Mouse (Mus musculus) lung, postnatal 0 days (tissue): ENCODE measurements around the gene Larp1b. TPM values are rescaled to one million over a fixed set of nuclear protein-coding genes. Genes with fewer than 3 reads are reported as not detected.

ENCODE experiments used
- ATAC-seq: fragments of 200-750 bp; cut with Nextera tagmentation; 2 replicates; pipeline ENCODE4 v1.8.0; 2017; ENCODE audit warnings: moderate library complexity
- DNase-seq: peaks from one replicate; pipeline ENCODE4 v3.0.0-alpha.2; 2016; ENCODE audit warnings: low spot score
- H3K27ac ChIP-seq: fragments of 300-500 bp; sonication (generic); 2 replicates; pipeline ENCODE4 v1.5.1; 2014; ENCODE audit warnings: antibody characterized with exemption, mild to moderate bottlenecking, low read length, mixed read lengths
- H3K27me3 ChIP-seq: fragments of 300-500 bp; sonication (generic); replicated peaks from 2 replicates; pipeline ENCODE4 v1.6.1; 2014; ENCODE audit warnings: low read length, mixed read lengths; ENCODE audit not compliant: insufficient read depth
- H3K36me3 ChIP-seq: fragments of 300-500 bp; sonication (generic); 2 replicates; pipeline ENCODE4 v1.6.1; 2014; ENCODE audit warnings: low read length, mixed read lengths; ENCODE audit not compliant: insufficient read depth
- H3K4me1 ChIP-seq: fragments of 300-500 bp; sonication (generic); 2 replicates; pipeline ENCODE4 v1.6.1; 2014; ENCODE audit warnings: antibody characterized with exemption, low read depth, low read length, mixed read lengths; ENCODE audit not compliant: insufficient read depth
- H3K4me2 ChIP-seq: fragments of 300-500 bp; sonication (generic); replicated peaks from 2 replicates; pipeline ENCODE4 v1.6.1; 2014; ENCODE audit warnings: low read depth, mild to moderate bottlenecking, low read length, moderate library complexity, mixed read lengths
- H3K4me3 ChIP-seq: fragments of 300-500 bp; sonication (generic); 2 replicates; pipeline ENCODE4 v1.5.1; 2014; ENCODE audit warnings: low read depth, low read length
- H3K9ac ChIP-seq: fragments of 300-500 bp; sonication (generic); replicated peaks from 2 replicates; pipeline ENCODE4 v1.6.1; 2014; ENCODE audit warnings: low read depth, mild to moderate bottlenecking
- H3K9me3 ChIP-seq: fragments of 300-500 bp; sonication (generic); 2 replicates; pipeline ENCODE4 v1.6.1; 2016; ENCODE audit warnings: low read length, mixed read lengths
- CTCF ChIP-seq: IDR thresholded peaks from 2 replicates; pipeline ENCODE4 v1.5.1; 2016; ENCODE audit warnings: antibody characterized with exemption, mild to moderate bottlenecking
- EP300 ChIP-seq: IDR thresholded peaks from 2 replicates; pipeline ENCODE4 v1.6.1; 2016; ENCODE audit warnings: antibody characterized with exemption, mild to moderate bottlenecking, control low read depth
- WGBS: fragments of 180-500 bp; shearing (Covaris S2); extraction: QIAGEN DNeasy Blood & Tissue Kit; methylation state at CpG from one replicate; pipeline ENCODE4 v1.1.7; 2014; 5-methylcytosine and 5-hydroxymethylcytosine counted together
- polyA plus RNA-seq: library from polyadenylated mRNA; unstranded; fragments of >200 nt; fragmentation: Nextera tagmentation; extraction: Ambion mirVana; gene quantifications from 2 replicates; pipeline ENCODE4 v1.2.1, GENCODE M21; 2015

The Larp1b gene
- polyA plus RNA-seq, 1 experiment from 2014 or later, result 7.2 TPM

- Histone ChIP-seq H3K4me1 (no peaks in the 10 kb centered on the region), H3K36me3 (no peaks in the 10 kb centered on the region), H3K27me3 (no peaks in the 10 kb centered on the region), H3K9me3 (no peaks in the 10 kb centered on the region), H3K4me3 (no peak overlapping the region), H3K4me2 (no peak overlapping the region), H3K27ac (no peak overlapping the region), H3K9ac (no peak overlapping the region)
- DNase-seq (peak; percentile 8), ATAC-seq (0 out of 2 replicates have a peak, but pooled peaks have one; percentile 40)
- TF ChIP-seq EP300, result no peak
- peak; percentile 57 for TF ChIP-seq CTCF
- WGBS, result 74% methylated on average over 2 of the region's 2 CpGs
These were observed 39.1 kb downstream of the Larp1b start for GRCm38 (mm10) chr3:40988722-40989121.

- 46% methylated on average over 3 of the region's 3 CpGs for WGBS
- H3K36me3 ChIP-seq, result no peaks in the 10 kb centered on the region
- ATAC-seq (no peak), DNase-seq (no peak)
- H3K9ac ChIP-seq, result no peak overlapping the region
- H3K27ac ChIP-seq, result no peak overlapping the region
- no peak for TF ChIP-seq EP300
- TF ChIP-seq CTCF, result no peak
- no peak overlapping the region for H3K4me2 ChIP-seq
- no peaks in the 10 kb centered on the region for H3K9me3 ChIP-seq
- H3K4me1 ChIP-seq, result no peaks in the 10 kb centered on the region
- H3K4me3 ChIP-seq, result no peak overlapping the region
- H3K27me3 ChIP-seq, result no peaks in the 10 kb centered on the region
These were observed 41.9 kb downstream of the Larp1b start for GRCm38 (mm10) chr3:40991541-40991940.

DNA sequence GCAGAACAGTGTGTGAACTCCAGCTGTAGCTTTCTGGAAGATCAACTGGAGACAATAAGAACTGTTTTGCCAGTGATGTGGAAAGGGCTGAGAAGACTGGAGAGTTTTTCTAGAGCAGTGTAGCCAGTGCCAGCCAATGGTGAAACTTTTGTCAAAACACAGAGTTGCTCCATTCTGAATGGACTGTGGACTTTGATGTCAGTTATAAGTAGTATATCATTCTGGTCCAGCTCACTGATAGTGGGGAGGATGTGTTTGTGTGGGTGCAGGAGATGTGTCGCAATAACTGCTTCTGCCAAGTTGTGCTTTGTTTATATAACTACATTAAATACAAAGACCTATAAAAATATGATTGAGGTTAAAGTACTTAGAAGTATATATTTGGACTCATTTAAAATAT lies 45.5 kb downstream of the Larp1b start:
- DNase-seq, result peak; percentile 48
- Histone ChIP-seq H3K9me3 (no peaks in the 10 kb centered on the region), H3K27ac (no peak overlapping the region), H3K27me3 (no peaks in the 10 kb centered on the region), H3K36me3 (no peaks in the 10 kb centered on the region), H3K9ac (no peak overlapping the region), H3K4me2 (no peak overlapping the region), H3K4me1 (no peaks in the 10 kb centered on the region), H3K4me3 (no peak overlapping the region)
- WGBS, result 32% methylated on average over 1 of the region's 1 CpGs
- ATAC-seq, result peak; percentile 43; the same call in 1 of the 2 replicates
- no peak for TF ChIP-seq CTCF
- TF ChIP-seq EP300, result no peak

DNA sequence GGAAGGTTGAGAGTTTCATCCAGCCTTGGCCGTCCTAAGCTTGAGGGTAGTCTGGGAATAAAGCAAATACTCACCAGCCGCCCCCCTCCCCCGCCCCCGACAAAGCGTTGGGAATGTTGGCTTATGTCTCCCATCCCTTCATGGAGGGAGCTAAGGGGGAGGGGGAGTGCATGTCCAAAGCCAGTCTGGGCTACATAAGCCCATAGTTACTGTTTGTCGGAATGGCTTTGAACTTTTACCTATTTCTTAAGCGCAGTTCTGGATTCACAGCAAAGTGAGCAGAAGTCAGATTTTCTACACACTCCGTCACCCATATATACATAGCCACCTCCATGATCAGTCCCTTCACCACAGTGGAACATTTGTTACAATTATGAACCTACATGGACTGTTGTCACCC lies 59.7 kb downstream of the Larp1b start:
- Histone ChIP-seq H3K4me2 (no peak overlapping the region), H3K9me3 (no peaks in the 10 kb centered on the region), H3K27ac (no peak overlapping the region), H3K4me1 (no peaks in the 10 kb centered on the region), H3K27me3 (no peaks in the 10 kb centered on the region), H3K4me3 (no peak overlapping the region), H3K9ac (no peak overlapping the region), H3K36me3 (no peaks in the 10 kb centered on the region)
- 70% methylated on average over 8 of the region's 8 CpGs for WGBS
- no peak for DNase-seq
- no peak for TF ChIP-seq CTCF
- no peak for TF ChIP-seq EP300
- ATAC-seq, result no peak

DNA sequence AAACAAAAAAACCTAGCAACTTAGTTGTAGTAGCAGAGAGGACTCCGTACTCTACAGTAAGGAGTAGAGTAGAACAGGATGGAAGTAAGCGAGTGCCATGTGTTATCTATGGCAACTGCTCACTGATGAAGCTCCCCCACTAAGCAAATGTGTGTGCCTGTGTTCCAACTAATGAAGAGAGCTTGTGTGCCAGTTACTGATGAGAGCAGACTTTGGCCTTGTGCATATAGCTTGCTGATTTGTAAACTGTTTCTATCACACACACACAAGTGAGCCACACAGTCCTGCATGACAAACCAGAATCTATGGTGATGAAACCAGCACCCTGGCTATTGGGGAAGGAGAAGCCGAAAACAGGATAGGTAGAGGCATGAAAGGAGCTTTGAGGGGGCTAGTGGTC lies 60.4 kb downstream of the Larp1b start:
- Histone ChIP-seq H3K27me3 (no peaks in the 10 kb centered on the region), H3K4me2 (no peak overlapping the region), H3K4me1 (no peaks in the 10 kb centered on the region), H3K4me3 (no peak overlapping the region), H3K9ac (no peak overlapping the region), H3K27ac (no peak overlapping the region), H3K36me3 (no peaks in the 10 kb centered on the region), H3K9me3 (no peaks in the 10 kb centered on the region)
- WGBS, result 90% methylated on average over 3 of the region's 3 CpGs
- TF ChIP-seq CTCF, result no peak
- no peak for TF ChIP-seq EP300
- no peak for ATAC-seq
- DNase-seq, result no peak

DNA sequence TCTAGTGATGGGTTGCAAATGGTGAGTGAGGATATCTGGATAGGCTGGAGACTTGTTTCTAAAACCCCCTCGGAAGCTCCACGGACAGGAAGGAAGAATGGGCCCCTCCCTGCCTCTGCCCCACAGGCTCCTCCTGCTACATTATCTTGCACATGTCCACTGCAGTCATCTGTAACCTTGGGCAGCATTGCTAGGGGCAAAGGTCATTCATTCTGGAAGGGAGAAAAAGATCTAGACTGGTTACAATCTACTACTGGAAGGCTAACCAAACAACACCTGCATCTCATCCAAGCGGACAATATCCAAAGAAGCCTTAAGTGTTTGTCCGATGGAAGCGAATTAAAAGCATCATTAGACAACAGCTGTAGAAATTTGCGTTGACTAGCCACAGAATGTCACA lies 61.1 kb downstream of the Larp1b start:
- Histone ChIP-seq H3K9me3 (no peaks in the 10 kb centered on the region), H3K4me3 (no peak overlapping the region), H3K27ac (no peak overlapping the region), H3K36me3 (no peaks in the 10 kb centered on the region), H3K4me1 (no peaks in the 10 kb centered on the region), H3K27me3 (no peaks in the 10 kb centered on the region), H3K4me2 (no peak overlapping the region), H3K9ac (no peak overlapping the region)
- ATAC-seq, result no peak
- WGBS, result 63% methylated on average over 6 of the region's 6 CpGs
- no peak for DNase-seq
- TF ChIP-seq CTCF (no peak), EP300 (no peak)

- Histone ChIP-seq H3K4me1 (no peaks in the 10 kb centered on the region), H3K27me3 (no peaks in the 10 kb centered on the region), H3K9ac (no peak overlapping the region), H3K9me3 (no peaks in the 10 kb centered on the region), H3K4me2 (no peak overlapping the region), H3K27ac (no peak overlapping the region), H3K36me3 (no peaks in the 10 kb centered on the region), H3K4me3 (no peak overlapping the region)
- no peak for DNase-seq
- whole genome bisulfite sequencing, result 94% methylated on average over 7 of the region's 7 CpGs
- TF ChIP-seq EP300 (no peak), CTCF (no peak)
- ATAC-seq, result no peak
These were observed 62.8 kb downstream of the Larp1b start for GRCm38 (mm10) chr3:41012451-41012850.
